Mouse (Mus musculus) kidney, embryonic 14.5 days (tissue): ENCODE data around the gene Fam133b. TPM values are rescaled to one million over a fixed set of nuclear protein-coding genes. Genes with fewer than 3 reads are reported as not detected.

Experiments used
- ATAC-seq: fragments of 200-750 bp; cut with Nextera tagmentation; 2 replicates; pipeline ENCODE4 v1.8.0; 2017; ENCODE audit warnings: moderate number of reproducible peaks, mild to moderate bottlenecking, moderate TSS enrichment, moderate library complexity; ENCODE audit not compliant: low FRiP score, low TSS enrichment
- H3K27ac ChIP-seq: fragments of 300-500 bp; sonication (generic); 2 replicates; pipeline ENCODE4 v1.5.1; 2014; ENCODE audit warnings: low read depth, mild to moderate bottlenecking, low read length, moderate library complexity, mixed read lengths
- H3K27me3 ChIP-seq: fragments of 300-500 bp; sonication (generic); 2 replicates; pipeline ENCODE4 v1.6.1; 2014; ENCODE audit warnings: mild to moderate bottlenecking, low read length; ENCODE audit not compliant: control insufficient read depth, insufficient read depth
- H3K36me3 ChIP-seq: fragments of 300-500 bp; sonication (generic); 2 replicates; pipeline ENCODE4 v1.6.1; 2014; ENCODE audit warnings: low read length, mixed read lengths; ENCODE audit not compliant: control insufficient read depth, insufficient read depth
- H3K4me1 ChIP-seq: fragments of 300-500 bp; sonication (generic); 2 replicates; pipeline ENCODE4 v1.6.1; 2014; ENCODE audit warnings: low read length, mixed read lengths; ENCODE audit not compliant: control insufficient read depth, insufficient read depth
- H3K4me2 ChIP-seq: fragments of 300-500 bp; sonication (generic); replicated peaks from 2 replicates; pipeline ENCODE4 v1.6.1; 2014; ENCODE audit warnings: low read depth, mild to moderate bottlenecking, low read length
- H3K4me3 ChIP-seq: fragments of 300-500 bp; sonication (generic); 2 replicates; pipeline ENCODE4 v1.5.1; 2014; ENCODE audit warnings: mild to moderate bottlenecking, low read length
- H3K9ac ChIP-seq: fragments of 300-500 bp; sonication (generic); 2 replicates; pipeline ENCODE4 v1.6.1; 2014; ENCODE audit warnings: low read depth, mild to moderate bottlenecking, low read length, moderate library complexity
- H3K9me3 ChIP-seq: fragments of 300-500 bp; sonication (generic); 2 replicates; pipeline ENCODE4 v1.6.1; 2016; ENCODE audit warnings: low read length; ENCODE audit not compliant: control insufficient read depth
- WGBS: fragments of 180-500 bp; shearing (Covaris S2); extraction: QIAGEN DNeasy Blood & Tissue Kit; methylation state at CpG from one replicate; pipeline ENCODE4 v1.1.7; 2014; 5-methylcytosine and 5-hydroxymethylcytosine counted together
- polyA plus RNA-seq: library from polyadenylated mRNA; unstranded; fragments of >200 nt; fragmentation: Nextera tagmentation; extraction: Ambion mirVana; gene quantifications from 2 replicates; pipeline ENCODE4 v1.2.1, GENCODE M21; 2014

Fam133b gene
- polyA plus RNA-seq, 1 experiment from 2014 or later, result 38.9 TPM

DNA sequence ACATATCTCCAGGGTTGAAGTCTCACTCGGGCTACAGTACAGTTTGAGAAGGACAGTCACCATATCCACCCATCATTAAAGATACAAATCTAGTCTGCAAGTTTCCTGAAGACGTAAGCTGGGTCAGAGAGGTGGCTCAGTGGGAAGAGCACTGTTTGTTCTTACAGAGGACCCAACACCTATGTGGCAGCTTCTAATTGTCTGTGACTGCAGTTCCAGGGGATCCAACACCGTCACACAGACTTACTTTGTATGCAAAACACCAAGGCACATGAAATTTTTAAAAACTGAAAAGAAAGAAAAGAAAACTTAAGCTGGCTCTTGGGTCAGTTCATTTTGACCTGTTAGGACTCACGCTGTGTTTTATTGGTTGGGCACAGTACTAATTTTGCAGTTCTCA lies 40.3 kb upstream of the Fam133b start:
- H3K4me1 ChIP-seq, result peaks cover 3% of the 10 kb centered on the region; the same call in 1 of the 2 replicates
- no peaks in the 10 kb centered on the region for H3K27me3 ChIP-seq
- H3K36me3 ChIP-seq, result no peaks in the 10 kb centered on the region
- H3K27ac ChIP-seq, result no peak overlapping the region
- WGBS, result 77% methylated on average over 4 of the region's 4 CpGs
- H3K4me2 ChIP-seq, result no peak overlapping the region
- H3K9me3 ChIP-seq, result no peaks in the 10 kb centered on the region
- no peak for ATAC-seq
- H3K4me3 ChIP-seq, result no peak overlapping the region
- H3K9ac ChIP-seq, result no peak overlapping the region

DNA sequence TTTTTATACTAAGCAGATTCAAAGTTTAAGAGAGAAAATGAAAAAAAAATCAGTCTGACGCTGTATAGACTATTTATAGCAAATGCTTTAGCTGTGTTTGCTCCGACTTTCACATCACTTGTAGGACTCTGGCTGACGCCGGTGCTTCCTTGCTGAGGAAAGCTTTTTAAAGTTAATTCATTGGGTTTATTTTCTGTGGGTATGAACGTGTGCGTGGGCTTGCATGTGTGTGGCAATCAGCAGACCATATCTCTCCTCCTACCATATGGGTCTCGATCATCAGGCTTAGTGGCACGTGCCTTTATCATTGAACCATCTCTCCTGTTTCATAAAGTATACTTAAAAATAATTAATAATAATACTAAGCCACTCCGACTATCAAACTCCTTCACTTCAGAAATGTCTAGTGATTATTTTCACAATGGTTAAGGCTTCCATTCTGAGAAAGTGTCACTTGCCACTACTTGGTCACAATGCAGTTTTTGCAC lies 39.8 kb upstream of the Fam133b start:
- Histone ChIP-seq H3K9ac (no peak overlapping the region), H3K4me2 (no peak overlapping the region), H3K36me3 (no peaks in the 10 kb centered on the region), H3K4me1 (peaks cover 3% of the 10 kb centered on the region; the same call in 1 of the 2 replicates), H3K4me3 (no peak overlapping the region), H3K9me3 (no peaks in the 10 kb centered on the region), H3K27ac (no peak overlapping the region), H3K27me3 (no peaks in the 10 kb centered on the region)
- 76% methylated on average over 9 of the region's 9 CpGs for WGBS
- no peak for ATAC-seq

GRCm38 (mm10) chr5:3504453-3504852 lies 39.2 kb upstream of the Fam133b start:
- H3K4me1 ChIP-seq, result peaks cover 3% of the 10 kb centered on the region; the same call in 1 of the 2 replicates
- H3K9ac ChIP-seq, result no peak overlapping the region
- no peak overlapping the region for H3K27ac ChIP-seq
- H3K4me3 ChIP-seq, result no peak overlapping the region
- WGBS, result 77% methylated on average over 4 of the region's 4 CpGs
- no peaks in the 10 kb centered on the region for H3K36me3 ChIP-seq
- no peak for ATAC-seq
- H3K4me2 ChIP-seq, result no peak overlapping the region
- no peaks in the 10 kb centered on the region for H3K27me3 ChIP-seq
- no peaks in the 10 kb centered on the region for H3K9me3 ChIP-seq

GRCm38 (mm10) chr5:3505553-3505952 lies 38.1 kb upstream of the Fam133b start:
- ATAC-seq, result no peak
- H3K27me3 ChIP-seq, result no peaks in the 10 kb centered on the region
- no peaks in the 10 kb centered on the region for H3K9me3 ChIP-seq
- no peak overlapping the region for H3K27ac ChIP-seq
- no peak overlapping the region for H3K9ac ChIP-seq
- no peak overlapping the region for H3K4me3 ChIP-seq
- H3K4me1 ChIP-seq, result peaks cover 3% of the 10 kb centered on the region; the same call in 1 of the 2 replicates
- WGBS, result 80% methylated on average over 2 of the region's 2 CpGs
- H3K4me2 ChIP-seq, result no peak overlapping the region
- H3K36me3 ChIP-seq, result no peaks in the 10 kb centered on the region

DNA sequence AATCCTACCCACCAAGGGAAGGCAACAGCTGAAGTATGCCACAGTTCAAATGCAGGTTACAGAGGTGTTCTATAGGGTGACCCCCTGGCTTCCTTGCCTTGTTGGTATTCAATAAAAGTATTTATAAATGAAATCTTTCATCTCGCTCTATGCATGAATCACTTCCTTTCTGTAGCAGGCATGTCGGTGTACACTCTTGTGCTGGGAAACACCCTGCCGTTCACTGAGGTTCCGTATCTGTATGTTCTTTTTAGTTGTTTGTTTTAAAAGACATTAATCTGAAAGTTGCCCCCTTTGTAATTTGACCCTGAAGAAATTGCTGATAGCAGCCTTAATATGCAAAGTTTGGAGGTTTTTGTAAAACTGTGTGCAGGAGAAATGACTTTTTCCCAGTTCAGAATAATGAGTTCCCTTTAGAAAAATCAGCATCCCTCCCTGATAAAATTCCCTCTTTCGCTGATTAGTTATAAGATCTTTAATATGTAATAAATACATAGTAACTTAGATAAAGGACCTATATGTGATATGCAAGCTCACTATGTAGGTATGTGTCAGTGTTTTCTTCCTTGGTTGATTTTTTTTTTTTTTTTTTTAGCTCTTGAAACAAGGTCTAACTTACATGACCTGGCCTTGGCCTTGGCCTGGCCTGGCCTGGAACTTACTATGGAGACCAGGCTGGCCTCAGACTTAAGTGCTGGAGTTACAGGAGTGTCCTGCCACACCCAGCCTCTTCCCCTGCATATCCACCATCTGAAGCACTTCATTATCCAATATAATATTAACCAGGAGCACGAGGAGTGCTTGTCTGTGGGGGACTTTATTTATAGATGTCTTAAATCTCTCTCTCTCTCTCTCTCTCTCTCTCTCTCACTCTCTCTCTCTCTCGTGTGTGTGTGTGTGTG lies 34.9 kb upstream of the Fam133b start:
- WGBS, result 54% methylated on average over 6 of the region's 7 CpGs
- H3K27me3 ChIP-seq, result no peaks in the 10 kb centered on the region

GRCm38 (mm10) chr5:3509503-3509902 lies 34.1 kb upstream of the Fam133b start:
- 0 out of 2 replicates have a peak, but pooled peaks cover 3% of the 10 kb centered on the region for H3K4me1 ChIP-seq
- no peaks in the 10 kb centered on the region for H3K27me3 ChIP-seq
- H3K9me3 ChIP-seq, result no peaks in the 10 kb centered on the region
- H3K4me3 ChIP-seq, result no peak overlapping the region
- WGBS, result 89% methylated on average over 3 of the region's 3 CpGs
- H3K36me3 ChIP-seq, result no peaks in the 10 kb centered on the region
- no peak overlapping the region for H3K27ac ChIP-seq
- ATAC-seq, result no peak
- H3K9ac ChIP-seq, result no peak overlapping the region
- no peak overlapping the region for H3K4me2 ChIP-seq

More for the DNA sequence above, 34.9 kb upstream of the Fam133b start:
- no peak for ATAC-seq
- Histone ChIP-seq H3K27ac (no peak overlapping the region), H3K4me2 (no peak overlapping the region), H3K4me3 (no peak overlapping the region), H3K36me3 (no peaks in the 10 kb centered on the region), H3K4me1 (0 out of 2 replicates have a peak, but pooled peaks cover 3% of the 10 kb centered on the region), H3K9me3 (no peaks in the 10 kb centered on the region), H3K9ac (no peak overlapping the region)

GRCm38 (mm10) chr5:3511097-3511795 lies 32.4 kb upstream of the Fam133b start:
- Histone ChIP-seq H3K36me3 (no peaks in the 10 kb centered on the region), H3K4me3 (no peak overlapping the region), H3K9me3 (no peaks in the 10 kb centered on the region), H3K27me3 (no peaks in the 10 kb centered on the region), H3K27ac (no peak overlapping the region), H3K9ac (no peak overlapping the region), H3K4me1 (0 out of 2 replicates have a peak, but pooled peaks cover 3% of the 10 kb centered on the region), H3K4me2 (no peak overlapping the region)
- ATAC-seq, result no peak
- 61% methylated on average over 10 of the region's 10 CpGs for WGBS

- no peak overlapping the region for H3K4me3 ChIP-seq
- WGBS, result 48% methylated on average over 4 of the region's 4 CpGs
- H3K27me3 ChIP-seq, result no peaks in the 10 kb centered on the region
- 0 out of 2 replicates have a peak, but pooled peaks cover 3% of the 10 kb centered on the region for H3K4me1 ChIP-seq
- no peak overlapping the region for H3K27ac ChIP-seq
- no peak overlapping the region for H3K9ac ChIP-seq
- H3K9me3 ChIP-seq, result no peaks in the 10 kb centered on the region
- H3K36me3 ChIP-seq, result no peaks in the 10 kb centered on the region
- no peak for ATAC-seq
- H3K4me2 ChIP-seq, result no peak overlapping the region
Observed at GRCm38 (mm10) chr5:3512584-3512983, 31.0 kb upstream of the Fam133b start.
